Mouse (Mus musculus): ENCODE measurements around the gene Wwox. TPM values are rescaled to one million over a fixed set of nuclear protein-coding genes. Genes with fewer than 3 reads are reported as not detected.

Gene Wwox
- polyA plus RNA-seq, 1 experiment, result not detected

GRCm38 (mm10) chr8:114743185-114743915 is 303.9 kb downstream of the Wwox start:
- Histone ChIP-seq H3K4me3 (ENCODE audit: insufficient read depth, low read depth, low read length) (no peak overlapping the region), H3K27ac (ENCODE audit: insufficient read depth, low read depth, low read length) (no peak overlapping the region), H3K4me1 (ENCODE audit: control insufficient read depth, insufficient read depth, low read length) (no peaks in the 10 kb centered on the region)
- TF ChIP-seq CTCF (IDR thresholded peaks at IDR 0.05; ENCODE audit: insufficient read depth, low read depth, low read length), result no peak
- TF ChIP-seq POLR2A (IDR thresholded peaks at IDR 0.05; ENCODE audit: insufficient read depth, low read depth, low read length), result no peak
- WGBS, result 59% methylated on average over 12 of the region's 12 CpGs

- WGBS, result 46% methylated on average over 2 of the region's 2 CpGs
- no peak for TF ChIP-seq CTCF (IDR thresholded peaks at IDR 0.05; ENCODE audit: insufficient read depth, low read depth, low read length)
- TF ChIP-seq POLR2A (IDR thresholded peaks at IDR 0.05; ENCODE audit: insufficient read depth, low read depth, low read length), result no peak
- H3K4me3 ChIP-seq (ENCODE audit: insufficient read depth, low read depth, low read length), result no peak overlapping the region
- H3K27ac ChIP-seq (ENCODE audit: insufficient read depth, low read depth, low read length), result no peak overlapping the region
- no peaks in the 10 kb centered on the region for H3K4me1 ChIP-seq (ENCODE audit: control insufficient read depth, insufficient read depth, low read length)
These were observed 306.9 kb downstream of the Wwox start for GRCm38 (mm10) chr8:114746373-114746772.

GRCm38 (mm10) chr8:114751376-114752135 is 312.1 kb downstream of the Wwox start:
- Histone ChIP-seq H3K27ac (ENCODE audit: insufficient read depth, low read depth, low read length) (no peak overlapping the region), H3K4me3 (ENCODE audit: insufficient read depth, low read depth, low read length) (no peak overlapping the region), H3K4me1 (ENCODE audit: control insufficient read depth, insufficient read depth, low read length) (no peaks in the 10 kb centered on the region)
- WGBS, result 77% methylated on average over 18 of the region's 18 CpGs
- TF ChIP-seq POLR2A (IDR thresholded peaks at IDR 0.05; ENCODE audit: insufficient read depth, low read depth, low read length), result no peak
- TF ChIP-seq CTCF (IDR thresholded peaks at IDR 0.05; ENCODE audit: insufficient read depth, low read depth, low read length), result no peak

- no peaks in the 10 kb centered on the region for H3K4me1 ChIP-seq (ENCODE audit: control insufficient read depth, insufficient read depth, low read length)
- H3K4me3 ChIP-seq (ENCODE audit: insufficient read depth, low read depth, low read length), result no peak overlapping the region
- WGBS, result 84% methylated on average over 2 of the region's 2 CpGs
- TF ChIP-seq POLR2A (IDR thresholded peaks at IDR 0.05; ENCODE audit: insufficient read depth, low read depth, low read length) (no peak), CTCF (IDR thresholded peaks at IDR 0.05; ENCODE audit: insufficient read depth, low read depth, low read length) (no peak)
- no peak overlapping the region for H3K27ac ChIP-seq (ENCODE audit: insufficient read depth, low read depth, low read length)
These were observed 320.2 kb downstream of the Wwox start for GRCm38 (mm10) chr8:114759621-114760020.

- H3K27ac ChIP-seq (ENCODE audit: insufficient read depth, low read depth, low read length), result no peak overlapping the region
- no peak overlapping the region for H3K4me3 ChIP-seq (ENCODE audit: insufficient read depth, low read depth, low read length)
- H3K4me1 ChIP-seq (ENCODE audit: control insufficient read depth, insufficient read depth, low read length), result peaks cover 2% of the 10 kb centered on the region; the same call in 1 of the 2 replicates
- WGBS, result 97% methylated on average over 3 of the region's 3 CpGs
- TF ChIP-seq CTCF (IDR thresholded peaks at IDR 0.05; ENCODE audit: insufficient read depth, low read depth, low read length) (no peak), POLR2A (IDR thresholded peaks at IDR 0.05; ENCODE audit: insufficient read depth, low read depth, low read length) (no peak)
These were observed 329.1 kb downstream of the Wwox start for GRCm38 (mm10) chr8:114768536-114768935.

GRCm38 (mm10) chr8:114770856-114771776 is 331.7 kb downstream of the Wwox start:
- TF ChIP-seq POLR2A (IDR thresholded peaks at IDR 0.05; ENCODE audit: insufficient read depth, low read depth, low read length) (no peak), CTCF (IDR thresholded peaks at IDR 0.05; ENCODE audit: insufficient read depth, low read depth, low read length) (no peak)
- Histone ChIP-seq H3K27ac (ENCODE audit: insufficient read depth, low read depth, low read length) (no peak overlapping the region), H3K4me1 (ENCODE audit: control insufficient read depth, insufficient read depth, low read length) (peaks cover 2% of the 10 kb centered on the region; the same call in 1 of the 2 replicates), H3K4me3 (ENCODE audit: insufficient read depth, low read depth, low read length) (no peak overlapping the region)
- WGBS, result 65% methylated on average over 31 of the region's 31 CpGs

GRCm38 (mm10) chr8:114772276-114772849 is 332.9 kb downstream of the Wwox start:
- TF ChIP-seq CTCF (IDR thresholded peaks at IDR 0.05; ENCODE audit: insufficient read depth, low read depth, low read length), result no peak
- no peak for TF ChIP-seq POLR2A (IDR thresholded peaks at IDR 0.05; ENCODE audit: insufficient read depth, low read depth, low read length)
- H3K4me1 ChIP-seq (ENCODE audit: control insufficient read depth, insufficient read depth, low read length), result peaks cover 2% of the 10 kb centered on the region; the same call in 1 of the 2 replicates
- H3K27ac ChIP-seq (ENCODE audit: insufficient read depth, low read depth, low read length), result no peak overlapping the region
- 100% methylated on average over 1 of the region's 1 CpGs for WGBS
- H3K4me3 ChIP-seq (ENCODE audit: insufficient read depth, low read depth, low read length), result no peak overlapping the region
